Mouse (Mus musculus): ENCODE measurements around the gene Vopp1. TPM values are rescaled to one million over a fixed set of nuclear protein-coding genes. Genes with fewer than 3 reads are reported as not detected.
"Not testable (repeated sequence)": the region's sequence is repeated elsewhere in the genome, so short reads cannot be mapped to it uniquely, and the experiment has no call there.

The Vopp1 gene
- polyA plus RNA-seq (2015; fragmentation: Nextera tagmentation; extraction: Ambion mirVana): 114 and 117 TPM in 2 replicates

DNA sequence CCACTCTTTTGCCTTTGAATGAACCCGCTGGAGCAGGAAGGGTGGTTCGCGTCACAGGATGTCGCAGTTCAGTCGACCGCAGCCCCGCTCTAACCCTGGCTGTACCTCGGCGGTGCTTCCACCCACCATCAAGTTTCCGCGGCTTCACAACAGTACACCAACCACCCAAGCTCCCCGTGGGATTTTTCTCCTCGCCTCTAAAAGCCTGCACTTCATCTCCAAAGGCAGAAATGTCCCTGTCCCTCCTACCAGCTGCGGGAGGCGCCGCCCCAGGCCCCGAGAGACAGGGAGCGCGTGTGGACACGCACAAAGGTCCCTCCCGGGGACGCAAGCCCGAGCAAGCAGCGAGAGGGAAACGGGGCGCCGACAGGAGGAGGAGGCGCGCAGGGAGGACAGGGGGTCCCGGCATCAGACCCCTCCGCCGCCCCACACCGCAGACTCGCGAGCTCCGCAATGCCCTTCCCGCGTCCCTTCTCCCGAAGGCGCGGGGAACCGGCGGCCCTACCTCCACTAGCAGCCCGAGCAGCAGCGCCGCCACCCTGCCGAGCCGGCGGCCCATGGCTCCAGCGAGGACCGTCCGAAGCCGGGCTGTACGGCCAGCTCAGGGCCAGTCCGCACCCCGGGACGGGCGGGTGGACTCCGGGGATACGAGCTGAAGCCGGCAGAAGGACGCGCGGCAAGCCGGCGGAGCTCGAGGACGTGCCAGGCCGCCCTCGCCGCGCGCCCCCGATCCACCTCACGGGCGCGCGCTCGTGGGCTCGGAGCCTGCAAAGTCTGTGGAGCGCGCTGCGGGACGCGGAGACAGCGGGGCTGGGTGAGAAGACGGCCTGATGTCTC, at the start of gene Vopp1:
TSS of gene Vopp1 (minus strand) at position 738 of the 837 bp plus-strand sequence.
- Histone ChIP-seq H3K4me1 (peaks cover 21% of the 10 kb centered on the region), H3K4me2 (peak within 1 kb of the TSS; percentile 70), H3K9ac (peak within 1 kb of the TSS; percentile 91), H3K9me3 (replicated peaks) (no peaks in the 10 kb centered on the region), H3K4me3 (peak within 1 kb of the TSS; percentile 69), H3K27me3 (no peaks in the 10 kb centered on the region), H3K27ac (peak within 1 kb of the TSS; percentile 95), H3K36me3 (ENCODE audit: poor library complexity, severe bottlenecking) (no peaks in the 10 kb centered on the region)
- ATAC-seq: peak; percentile 87
- under 1% methylated on average over 85 of the region's 87 CpGs for WGBS

DNA sequence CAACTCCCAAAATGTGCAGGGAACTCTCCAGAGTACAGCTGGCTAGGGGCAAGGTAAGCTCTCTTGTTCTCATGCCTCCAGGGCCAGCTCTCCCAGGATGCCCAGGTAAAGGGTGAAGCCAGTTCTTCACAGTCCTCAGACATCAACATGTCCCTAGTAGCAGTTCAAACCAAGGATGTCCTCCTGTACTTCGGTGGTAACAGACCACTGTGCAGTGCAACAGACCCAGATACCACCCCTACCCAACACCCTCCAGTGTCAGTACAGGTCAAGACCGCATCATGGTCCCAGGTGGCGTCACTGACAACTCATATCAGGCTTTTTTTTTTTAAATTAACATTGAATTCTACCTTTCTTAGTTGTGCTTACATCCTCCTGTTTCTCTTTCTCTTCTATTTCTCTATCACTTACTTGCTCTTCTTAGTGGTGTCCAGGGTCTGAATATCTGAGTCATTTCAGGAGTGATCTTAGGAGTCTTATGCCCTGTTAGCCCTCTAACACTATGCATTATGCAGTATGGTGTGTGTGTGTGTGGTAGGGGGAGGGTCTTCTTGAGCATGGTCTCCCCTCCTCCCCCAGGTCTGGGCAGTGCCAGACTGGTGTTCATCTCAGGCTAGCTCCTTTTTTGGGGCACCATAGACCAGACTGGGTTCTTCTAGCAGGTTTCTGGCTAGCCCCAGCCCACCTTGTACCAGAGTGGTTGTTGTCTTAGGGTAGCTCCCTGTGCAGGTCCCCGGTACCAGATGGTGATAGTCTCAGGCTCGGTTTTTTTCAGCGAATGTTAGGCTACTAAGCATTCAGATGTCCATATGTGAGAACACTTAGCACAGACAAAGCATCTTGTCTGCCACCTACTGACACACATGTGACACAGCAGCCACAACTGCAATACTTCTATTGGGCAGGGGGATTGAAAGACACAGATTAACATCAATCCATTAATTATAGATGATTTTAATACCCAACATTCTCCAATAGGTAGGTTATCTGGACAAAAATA, 34.4 kb upstream of the Vopp1 start:
- Histone ChIP-seq H3K4me1 (no peaks in the 10 kb centered on the region), H3K36me3 (ENCODE audit: poor library complexity, severe bottlenecking) (no peaks in the 10 kb centered on the region), H3K9me3 (replicated peaks) (no peaks in the 10 kb centered on the region), H3K27ac (no peak overlapping the region), H3K9ac (no peak overlapping the region), H3K27me3 (no peaks in the 10 kb centered on the region), H3K4me2 (peak overlapping the region; percentile 25; the same call in 1 of the 2 replicates), H3K4me3 (no peak overlapping the region)
- peak; percentile 97 for ATAC-seq
- WGBS: 53% methylated on average over 6 of the region's 6 CpGs

DNA sequence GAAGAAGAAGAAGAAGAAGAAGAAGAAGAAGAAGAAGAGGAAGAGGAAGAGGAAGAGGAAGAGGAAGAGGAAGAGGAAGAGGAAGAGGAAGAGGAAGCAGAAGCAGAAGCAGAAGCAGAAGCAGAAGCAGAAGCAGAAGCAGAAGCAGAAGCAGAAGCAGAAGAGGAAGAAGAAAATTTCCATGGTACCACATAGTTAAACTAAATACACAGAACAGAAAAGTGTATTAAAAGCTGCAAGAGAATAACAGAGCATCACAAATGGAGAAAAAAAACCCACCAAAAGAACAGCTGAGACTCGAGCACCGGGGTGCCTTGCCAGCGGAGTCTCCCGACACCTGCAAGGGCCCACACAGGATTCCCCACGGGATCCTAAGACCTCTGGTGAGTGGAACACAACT, 26.2 kb upstream of the Vopp1 start:
- not testable (repeated sequence) for H3K4me3 ChIP-seq; H3K9ac ChIP-seq; H3K4me1 ChIP-seq; H3K36me3 ChIP-seq (ENCODE audit: poor library complexity, severe bottlenecking); ATAC-seq; H3K4me2 ChIP-seq; H3K9me3 ChIP-seq (replicated peaks); H3K27ac ChIP-seq; H3K27me3 ChIP-seq
- WGBS: 89% methylated on average over 5 of the region's 5 CpGs

DNA sequence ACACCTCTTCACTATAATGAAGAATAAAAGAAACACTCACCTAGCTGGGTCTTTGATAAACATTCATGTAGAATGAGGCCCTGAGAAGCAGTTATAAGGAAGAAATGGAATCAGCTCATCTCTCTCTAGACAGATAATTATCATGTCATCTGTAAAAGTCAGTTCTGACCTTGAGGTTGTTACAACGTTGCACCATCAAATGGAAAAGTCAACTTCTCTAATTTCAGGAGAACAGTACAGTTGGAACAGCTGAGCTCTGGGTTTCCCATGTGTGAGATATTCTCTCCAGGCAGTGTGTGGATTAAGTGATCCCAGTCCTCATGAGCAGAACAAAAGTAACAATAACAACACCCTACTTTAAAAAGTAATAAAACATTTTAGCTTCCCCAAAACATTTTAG, 25.3 kb upstream of the Vopp1 start, which contains the start of gene Vmn1r21:
TSS of gene Vmn1r21 (minus strand) at position 58 of the 400 bp plus-strand sequence.
- no peaks in the 10 kb centered on the region for H3K27me3 ChIP-seq
- no peak within 1 kb of the TSS for H3K4me2 ChIP-seq
- no peaks in the 10 kb centered on the region for H3K9me3 ChIP-seq (replicated peaks)
- no peaks in the 10 kb centered on the region for H3K4me1 ChIP-seq
- H3K9ac ChIP-seq: no peak within 1 kb of the TSS
- H3K27ac ChIP-seq: no peak within 1 kb of the TSS
- WGBS: 71% methylated on average over 1 of the region's 1 CpGs
- H3K4me3 ChIP-seq: no peak within 1 kb of the TSS
- ATAC-seq: no peak
- no peaks in the 10 kb centered on the region for H3K36me3 ChIP-seq (ENCODE audit: poor library complexity, severe bottlenecking)

DNA sequence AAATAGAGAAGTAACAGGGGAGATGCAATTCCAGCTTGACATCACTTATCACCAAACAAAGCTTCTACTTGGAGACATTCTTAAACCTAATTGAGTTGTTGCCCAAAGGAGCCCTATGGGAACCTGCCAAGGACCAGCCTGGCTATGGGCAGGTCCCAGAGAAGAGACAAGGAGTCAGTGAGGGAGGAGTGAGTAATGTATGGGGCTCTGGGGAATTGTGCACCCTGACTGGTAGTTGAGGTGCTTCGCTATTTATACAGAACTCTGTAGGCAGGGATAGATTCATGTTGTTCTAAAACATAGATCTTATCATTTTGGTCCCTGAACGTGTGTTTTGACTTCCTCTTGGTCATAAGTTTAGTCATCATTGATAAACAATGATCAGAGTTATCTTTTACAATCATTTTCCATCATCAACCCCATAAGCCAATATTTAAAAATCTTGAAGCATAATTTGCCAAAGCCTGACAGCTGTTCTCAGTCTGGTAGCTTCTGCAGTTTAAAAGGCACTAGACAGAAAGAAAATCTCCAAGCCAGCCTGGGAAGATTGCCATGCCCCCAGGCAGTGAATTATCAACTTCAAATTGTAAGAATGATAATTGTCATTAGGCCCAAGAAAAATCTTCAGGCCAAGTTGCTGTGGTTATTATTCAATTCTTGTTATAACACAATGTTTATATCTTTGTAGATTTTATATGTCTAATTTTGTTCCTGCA, 14.9 kb upstream of the Vopp1 start:
- Histone ChIP-seq H3K36me3 (ENCODE audit: poor library complexity, severe bottlenecking) (no peaks in the 10 kb centered on the region), H3K4me1 (no peaks in the 10 kb centered on the region), H3K9me3 (replicated peaks) (no peaks in the 10 kb centered on the region), H3K4me3 (no peak overlapping the region), H3K27ac (no peak overlapping the region; the same call in 1 of the 2 replicates), H3K4me2 (no peak overlapping the region), H3K9ac (no peak overlapping the region), H3K27me3 (no peaks in the 10 kb centered on the region)
- 74% methylated on average over 2 of the region's 2 CpGs for WGBS
- ATAC-seq: peak; percentile 51; the same call in 1 of the 2 replicates

DNA sequence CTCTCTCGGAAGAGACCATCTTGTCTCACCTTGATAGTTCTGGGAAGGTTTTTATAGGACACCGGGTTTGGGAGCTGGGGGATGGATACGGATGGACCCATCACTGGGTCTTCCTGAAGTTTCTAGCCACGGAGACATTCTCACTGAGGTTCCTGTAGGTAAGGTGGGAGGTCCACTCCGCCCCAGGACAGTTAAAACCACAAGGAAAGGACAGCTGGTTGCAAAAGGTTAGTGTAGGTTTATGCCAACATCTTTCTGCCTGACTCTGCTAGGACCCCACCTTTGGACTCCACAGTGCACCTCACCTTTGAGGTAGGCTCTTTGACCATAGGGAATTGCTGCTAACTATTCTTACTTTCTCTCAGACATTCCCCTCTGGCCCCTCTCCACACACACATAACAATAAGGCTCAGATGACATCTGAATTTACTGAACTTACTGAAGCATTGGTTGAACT, 328 bp upstream of the Vopp1 start:
- 8% methylated on average over 5 of the region's 5 CpGs for WGBS
- ATAC-seq: no peak; the same call in 1 of the 2 replicates
- Histone ChIP-seq H3K27me3 (no peaks in the 10 kb centered on the region), H3K9ac (peak overlapping the region; percentile 91), H3K27ac (peak overlapping the region; percentile 95; the same call in 1 of the 2 replicates), H3K9me3 (replicated peaks) (no peaks in the 10 kb centered on the region), H3K4me2 (peak overlapping the region; percentile 70), H3K4me3 (peak overlapping the region; percentile 69), H3K36me3 (ENCODE audit: poor library complexity, severe bottlenecking) (no peaks in the 10 kb centered on the region), H3K4me1 (peaks cover 21% of the 10 kb centered on the region)

DNA sequence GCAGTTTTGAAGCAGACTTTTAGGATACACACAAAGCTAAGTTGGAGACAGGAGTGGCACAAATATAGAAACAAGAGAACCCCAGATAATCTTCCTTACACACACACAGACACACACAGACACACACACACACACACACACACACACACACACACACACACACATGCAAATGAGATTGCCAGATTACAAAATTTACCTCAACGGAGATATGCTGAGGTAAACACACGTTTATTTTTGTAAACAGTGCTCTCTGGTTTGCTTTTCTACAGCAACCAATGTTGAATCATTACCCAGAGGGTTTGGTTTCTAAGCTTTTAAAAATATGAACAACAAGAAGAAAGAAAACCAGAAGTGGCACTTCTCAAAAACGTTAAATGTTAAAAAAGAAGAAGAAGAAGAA, 1.5 kb downstream of the Vopp1 start:
- no peaks in the 10 kb centered on the region for H3K27me3 ChIP-seq
- no peak for ATAC-seq
- H3K4me2 ChIP-seq: peak overlapping the region; percentile 55
- peak overlapping the region; percentile 29 for H3K4me3 ChIP-seq
- H3K9me3 ChIP-seq (replicated peaks): no peaks in the 10 kb centered on the region
- no peaks in the 10 kb centered on the region for H3K36me3 ChIP-seq (ENCODE audit: poor library complexity, severe bottlenecking)
- H3K9ac ChIP-seq: peak overlapping the region; percentile 51; the same call in 1 of the 2 replicates
- H3K27ac ChIP-seq: no peak overlapping the region
- 27% methylated on average over 2 of the region's 3 CpGs for WGBS
- H3K4me1 ChIP-seq: peaks cover 21% of the 10 kb centered on the region

DNA sequence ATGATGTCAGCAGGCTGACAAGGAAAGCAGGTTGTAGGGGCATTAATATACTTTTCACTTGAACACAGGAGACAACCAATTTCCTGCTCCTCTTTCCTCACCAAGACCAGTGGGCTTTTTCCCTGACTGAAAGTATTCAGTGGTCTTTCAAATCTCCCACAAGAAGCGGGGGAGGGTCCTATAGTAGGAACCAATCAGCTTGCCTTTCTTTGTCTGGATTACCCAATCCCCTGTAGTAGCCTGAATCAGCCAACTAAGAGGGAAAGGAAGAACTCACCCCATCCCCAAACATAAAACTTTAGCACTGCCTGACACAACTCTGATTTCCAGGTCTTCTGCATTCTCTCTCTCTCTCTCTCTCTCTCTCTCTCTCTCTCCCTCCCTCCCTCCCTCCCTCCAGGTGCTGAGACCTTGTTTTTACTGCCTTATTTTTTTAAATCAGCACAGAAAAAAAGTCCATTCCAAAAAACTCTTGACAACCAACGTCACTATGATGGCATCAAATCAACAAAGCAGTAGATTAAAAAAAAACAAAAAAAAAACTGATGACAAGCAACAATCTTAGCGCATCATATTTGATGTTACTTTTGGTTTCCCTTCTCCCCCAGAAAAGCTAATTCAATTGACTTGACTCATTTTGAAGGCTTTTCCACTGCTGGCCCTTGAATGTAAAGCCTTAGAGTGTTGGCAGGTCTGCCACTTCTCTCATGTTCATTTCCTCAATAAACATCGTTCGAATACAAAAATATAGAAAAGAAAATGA, 2.1 kb downstream of the Vopp1 start:
- no peaks in the 10 kb centered on the region for H3K36me3 ChIP-seq (ENCODE audit: poor library complexity, severe bottlenecking)
- H3K9ac ChIP-seq: 0 out of 2 replicates have a peak overlapping the region, but pooled peaks have one; percentile 51
- WGBS: 56% methylated on average over 5 of the region's 5 CpGs
- peak overlapping the region; percentile 55 for H3K4me2 ChIP-seq
- H3K4me1 ChIP-seq: peaks cover 21% of the 10 kb centered on the region
- peak overlapping the region; percentile 29 for H3K4me3 ChIP-seq
- H3K27ac ChIP-seq: no peak overlapping the region
- no peaks in the 10 kb centered on the region for H3K9me3 ChIP-seq (replicated peaks)
- peak; percentile 82 for ATAC-seq
- no peaks in the 10 kb centered on the region for H3K27me3 ChIP-seq

DNA sequence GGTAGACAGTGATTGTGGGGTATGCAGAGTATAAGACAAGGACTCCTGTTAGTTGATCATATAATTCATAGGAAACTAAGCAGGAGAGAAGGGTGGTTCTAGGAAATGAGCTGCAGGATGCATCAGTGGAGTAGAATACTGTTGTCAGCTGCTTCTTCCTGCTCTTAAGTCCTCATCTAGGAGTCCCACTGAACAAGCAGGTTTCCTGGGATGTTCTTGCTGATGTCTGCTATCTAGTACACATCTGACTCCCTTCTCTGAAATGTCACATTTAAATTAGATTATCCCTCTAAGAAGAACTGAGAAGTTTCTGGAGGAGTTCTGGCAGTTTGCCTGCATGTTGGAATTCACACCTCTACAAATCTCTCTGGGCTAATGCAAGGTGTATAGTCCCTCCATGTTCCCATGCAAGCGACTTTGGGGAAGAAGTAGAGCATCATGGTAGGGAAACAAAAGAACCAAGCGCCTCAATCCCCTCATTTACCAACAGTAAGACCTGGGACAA, 10.5 kb downstream of the Vopp1 start:
- WGBS: 91% methylated on average over 2 of the region's 2 CpGs
- no peaks in the 10 kb centered on the region for H3K27me3 ChIP-seq
- no peak overlapping the region for H3K9ac ChIP-seq
- no peak for ATAC-seq
- peaks cover under 1% of the 10 kb centered on the region; the same call in 1 of the 2 replicates for H3K9me3 ChIP-seq (replicated peaks)
- H3K4me3 ChIP-seq: no peak overlapping the region
- no peaks in the 10 kb centered on the region for H3K36me3 ChIP-seq (ENCODE audit: poor library complexity, severe bottlenecking)
- H3K27ac ChIP-seq: no peak overlapping the region
- no peak overlapping the region for H3K4me2 ChIP-seq
- no peaks in the 10 kb centered on the region for H3K4me1 ChIP-seq

DNA sequence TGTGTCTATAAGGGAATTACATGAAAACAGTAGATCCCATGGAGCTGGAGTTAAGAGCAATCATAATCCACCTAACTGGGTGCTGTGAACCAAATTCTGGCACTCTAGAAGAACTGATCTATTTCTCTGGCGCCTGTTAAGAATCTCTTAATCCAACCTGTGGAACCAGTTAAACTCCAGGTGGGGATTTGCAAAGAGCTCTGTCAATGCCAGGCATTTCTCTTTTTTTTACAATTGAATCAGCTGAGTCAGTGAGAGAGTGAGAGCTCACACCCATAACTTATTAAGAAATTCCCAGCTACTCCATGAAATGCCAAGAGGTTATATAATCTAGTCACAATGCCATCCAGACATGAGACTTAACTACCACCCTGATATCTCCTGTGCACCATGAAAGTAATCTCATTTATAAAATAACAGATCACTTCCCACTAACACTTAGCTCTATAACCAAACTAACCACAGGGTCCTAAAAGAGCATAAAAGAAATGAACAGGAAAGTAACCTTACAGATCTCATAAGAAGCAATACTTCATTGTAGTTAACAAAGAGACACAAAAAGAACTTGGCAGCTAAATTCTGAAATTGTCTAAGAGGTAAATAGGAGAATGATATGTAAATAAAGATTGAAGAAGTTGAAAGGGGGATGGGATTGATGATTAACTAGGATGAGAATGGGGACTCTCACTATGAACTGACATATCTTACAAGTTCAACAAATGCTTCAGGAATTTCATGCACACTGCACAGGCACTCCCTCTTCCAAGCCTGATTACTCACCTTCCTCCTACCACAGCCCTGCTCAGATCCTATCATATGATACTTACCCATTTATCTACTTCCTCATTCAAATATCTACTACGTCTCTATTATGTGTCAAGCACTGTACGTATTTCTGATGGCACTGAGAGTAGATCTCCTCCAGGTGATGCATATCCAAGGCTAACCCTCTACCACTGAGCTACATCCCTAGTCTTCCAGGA, 12.9 kb downstream of the Vopp1 start:
- no peak for ATAC-seq
- H3K36me3 ChIP-seq (ENCODE audit: poor library complexity, severe bottlenecking): no peaks in the 10 kb centered on the region
- H3K9me3 ChIP-seq (replicated peaks): peaks cover 4% of the 10 kb centered on the region
- no peak overlapping the region for H3K27ac ChIP-seq
- H3K4me1 ChIP-seq: no peaks in the 10 kb centered on the region
- 91% methylated on average over 3 of the region's 3 CpGs for WGBS
- no peaks in the 10 kb centered on the region for H3K27me3 ChIP-seq
- H3K4me3 ChIP-seq: no peak overlapping the region
- no peak overlapping the region for H3K9ac ChIP-seq
- no peak overlapping the region for H3K4me2 ChIP-seq

Measured in forebrain, embryonic 13.5 days (tissue).